Mouse (Mus musculus) lung, embryonic 16.5 days (tissue): ENCODE measurements at regions not wholly inside any gene's neighbourhood (a gene's known extent, or its start where the extent isn't known, plus 50 kb on each side); places are given as distances from the start of the nearest gene placed in this dataset.
A peak's percentile ranks its signal among the peaks of the same experiment; 100 is the strongest.

Source experiments
- ATAC-seq: fragments of 200-750 bp; cut with Nextera tagmentation; 2 replicates; pipeline ENCODE4 v1.8.0; 2017; ENCODE audit warnings: low read depth, mild to moderate bottlenecking, moderate library complexity
- H3K27ac ChIP-seq: fragments of 300-500 bp; sonication (generic); 2 replicates; pipeline ENCODE4 v1.5.1; 2014; ENCODE audit warnings: mild to moderate bottlenecking, control low read depth, low read length
- H3K27me3 ChIP-seq: fragments of 300-500 bp; sonication (generic); 2 replicates; pipeline ENCODE4 v1.6.1; 2014; ENCODE audit warnings: low read depth, low read length, mixed read lengths; ENCODE audit not compliant: control insufficient read depth, insufficient read depth
- H3K36me3 ChIP-seq: fragments of 300-500 bp; sonication (generic); 2 replicates; pipeline ENCODE4 v1.6.1; 2014; ENCODE audit warnings: low read length; ENCODE audit not compliant: control insufficient read depth, insufficient read depth
- H3K4me1 ChIP-seq: fragments of 300-500 bp; sonication (generic); replicated peaks from 2 replicates; pipeline ENCODE4 v1.6.1; 2014; ENCODE audit warnings: low read length, mixed read lengths; ENCODE audit not compliant: control insufficient read depth, insufficient read depth
- H3K4me2 ChIP-seq: fragments of 300-500 bp; sonication (generic); 2 replicates; pipeline ENCODE4 v1.6.1; 2014; ENCODE audit warnings: low read depth, low read length, control low read depth
- H3K4me3 ChIP-seq: fragments of 300-500 bp; sonication (generic); 2 replicates; pipeline ENCODE4 v1.5.1; 2014; ENCODE audit warnings: mild to moderate bottlenecking, low read length, control low read depth
- H3K9ac ChIP-seq: fragments of 300-500 bp; sonication (generic); 2 replicates; pipeline ENCODE4 v1.6.1; 2014; ENCODE audit warnings: low read length, control low read depth
- H3K9me3 ChIP-seq: fragments of 300-500 bp; sonication (generic); 2 replicates; pipeline ENCODE4 v1.6.1; 2016; ENCODE audit warnings: low read length; ENCODE audit not compliant: control insufficient read depth
- WGBS: fragments of 180-500 bp; shearing (Covaris S2); extraction: QIAGEN DNeasy Blood & Tissue Kit; methylation state at CpG from one replicate; pipeline ENCODE4 v1.1.7; 2014; 5-methylcytosine and 5-hydroxymethylcytosine counted together

- Histone ChIP-seq H3K4me1 (0 out of 2 replicates have a peak, but pooled peaks cover 2% of the 10 kb centered on the region), H3K27me3 (no peaks in the 10 kb centered on the region), H3K4me2 (no peak overlapping the region), H3K4me3 (no peak overlapping the region), H3K9me3 (no peaks in the 10 kb centered on the region), H3K9ac (no peak overlapping the region), H3K27ac (no peak overlapping the region), H3K36me3 (no peaks in the 10 kb centered on the region)
- WGBS: 47% methylated on average over 5 of the region's 5 CpGs
- peak; percentile 41; the same call in 1 of the 2 replicates for ATAC-seq
Observed at GRCm38 (mm10) chr3:52763660-52764059, 253.4 kb downstream of the Cog6 start.

GRCm38 (mm10) chr3:52762549-52762948, 254.5 kb downstream of the Cog6 start:
- Histone ChIP-seq H3K27me3 (no peaks in the 10 kb centered on the region), H3K4me3 (no peak overlapping the region), H3K4me2 (no peak overlapping the region), H3K9me3 (no peaks in the 10 kb centered on the region), H3K36me3 (no peaks in the 10 kb centered on the region), H3K4me1 (0 out of 2 replicates have a peak, but pooled peaks cover 2% of the 10 kb centered on the region), H3K27ac (no peak overlapping the region), H3K9ac (no peak overlapping the region)
- WGBS: 82% methylated on average over 6 of the region's 6 CpGs
- ATAC-seq: no peak

GRCm38 (mm10) chr3:52759846-52760245, 257.2 kb downstream of the Cog6 start:
- Histone ChIP-seq H3K4me1 (0 out of 2 replicates have a peak, but pooled peaks cover 2% of the 10 kb centered on the region), H3K4me3 (no peak overlapping the region), H3K4me2 (no peak overlapping the region), H3K9ac (no peak overlapping the region), H3K36me3 (no peaks in the 10 kb centered on the region), H3K27ac (no peak overlapping the region), H3K27me3 (no peaks in the 10 kb centered on the region), H3K9me3 (no peaks in the 10 kb centered on the region)
- WGBS: 86% methylated on average over 11 of the region's 11 CpGs
- ATAC-seq: no peak

GRCm38 (mm10) chr3:52758561-52758960, 258.5 kb downstream of the Cog6 start:
- no peak for ATAC-seq
- peaks cover 2% of the 10 kb centered on the region; the same call in 1 of the 2 replicates for H3K27me3 ChIP-seq
- H3K9me3 ChIP-seq: no peaks in the 10 kb centered on the region
- no peak overlapping the region for H3K4me2 ChIP-seq
- H3K36me3 ChIP-seq: no peaks in the 10 kb centered on the region
- H3K4me3 ChIP-seq: no peak overlapping the region
- H3K9ac ChIP-seq: no peak overlapping the region
- no peak overlapping the region for H3K27ac ChIP-seq
- H3K4me1 ChIP-seq: no peaks in the 10 kb centered on the region
- 22% methylated on average over 2 of the region's 2 CpGs for WGBS

- Histone ChIP-seq H3K27me3 (peaks cover 2% of the 10 kb centered on the region; the same call in 1 of the 2 replicates), H3K9me3 (no peaks in the 10 kb centered on the region), H3K4me2 (no peak overlapping the region), H3K36me3 (no peaks in the 10 kb centered on the region), H3K27ac (no peak overlapping the region), H3K4me3 (no peak overlapping the region), H3K9ac (no peak overlapping the region), H3K4me1 (no peaks in the 10 kb centered on the region)
- 89% methylated on average over 5 of the region's 5 CpGs for WGBS
- ATAC-seq: no peak
Observed at GRCm38 (mm10) chr3:52756816-52757215, 260.2 kb downstream of the Cog6 start.

GRCm38 (mm10) chr3:52756006-52756405, 261.0 kb downstream of the Cog6 start:
- H3K9ac ChIP-seq: no peak overlapping the region
- peaks cover 2% of the 10 kb centered on the region; the same call in 1 of the 2 replicates for H3K27me3 ChIP-seq
- ATAC-seq: no peak
- no peaks in the 10 kb centered on the region for H3K36me3 ChIP-seq
- H3K9me3 ChIP-seq: no peaks in the 10 kb centered on the region
- H3K4me3 ChIP-seq: no peak overlapping the region
- 42% methylated on average over 5 of the region's 5 CpGs for WGBS
- H3K4me2 ChIP-seq: no peak overlapping the region
- no peak overlapping the region for H3K27ac ChIP-seq
- no peaks in the 10 kb centered on the region for H3K4me1 ChIP-seq

GRCm38 (mm10) chr3:52754978-52755377, 262.1 kb downstream of the Cog6 start:
- no peak for ATAC-seq
- Histone ChIP-seq H3K9me3 (no peaks in the 10 kb centered on the region), H3K27me3 (peaks cover 2% of the 10 kb centered on the region; the same call in 1 of the 2 replicates), H3K4me3 (no peak overlapping the region), H3K27ac (no peak overlapping the region), H3K4me1 (no peaks in the 10 kb centered on the region), H3K36me3 (no peaks in the 10 kb centered on the region), H3K9ac (no peak overlapping the region), H3K4me2 (no peak overlapping the region)
- WGBS: 36% methylated on average over 6 of the region's 6 CpGs

GRCm38 (mm10) chr3:52754401-52754800, 262.6 kb downstream of the Cog6 start:
- Histone ChIP-seq H3K9me3 (no peaks in the 10 kb centered on the region), H3K27ac (no peak overlapping the region), H3K36me3 (no peaks in the 10 kb centered on the region), H3K9ac (no peak overlapping the region), H3K4me1 (no peaks in the 10 kb centered on the region), H3K27me3 (peaks cover 2% of the 10 kb centered on the region; the same call in 1 of the 2 replicates), H3K4me2 (no peak overlapping the region), H3K4me3 (no peak overlapping the region)
- ATAC-seq: no peak
- WGBS: 52% methylated on average over 4 of the region's 4 CpGs

GRCm38 (mm10) chr3:52746917-52747316, 270.1 kb downstream of the Cog6 start:
- no peaks in the 10 kb centered on the region for H3K27me3 ChIP-seq
- H3K4me3 ChIP-seq: no peak overlapping the region
- no peaks in the 10 kb centered on the region for H3K36me3 ChIP-seq
- no peak overlapping the region for H3K9ac ChIP-seq
- H3K27ac ChIP-seq: no peak overlapping the region
- no peak overlapping the region for H3K4me2 ChIP-seq
- no peaks in the 10 kb centered on the region for H3K9me3 ChIP-seq
- no peak for ATAC-seq
- peaks cover 7% of the 10 kb centered on the region for H3K4me1 ChIP-seq
- 64% methylated on average over 3 of the region's 3 CpGs for WGBS

- H3K4me2 ChIP-seq: no peak overlapping the region
- peaks cover 7% of the 10 kb centered on the region for H3K4me1 ChIP-seq
- no peaks in the 10 kb centered on the region for H3K36me3 ChIP-seq
- H3K27me3 ChIP-seq: no peaks in the 10 kb centered on the region
- no peak overlapping the region for H3K27ac ChIP-seq
- no peak overlapping the region for H3K9ac ChIP-seq
- no peaks in the 10 kb centered on the region for H3K9me3 ChIP-seq
- ATAC-seq: peak; percentile 84
- H3K4me3 ChIP-seq: no peak overlapping the region
- 52% methylated on average over 8 of the region's 8 CpGs for WGBS
Observed at GRCm38 (mm10) chr3:52744334-52744733, 272.7 kb downstream of the Cog6 start.
